Mouse (Mus musculus): ENCODE data around the gene Nek3.

DNA sequence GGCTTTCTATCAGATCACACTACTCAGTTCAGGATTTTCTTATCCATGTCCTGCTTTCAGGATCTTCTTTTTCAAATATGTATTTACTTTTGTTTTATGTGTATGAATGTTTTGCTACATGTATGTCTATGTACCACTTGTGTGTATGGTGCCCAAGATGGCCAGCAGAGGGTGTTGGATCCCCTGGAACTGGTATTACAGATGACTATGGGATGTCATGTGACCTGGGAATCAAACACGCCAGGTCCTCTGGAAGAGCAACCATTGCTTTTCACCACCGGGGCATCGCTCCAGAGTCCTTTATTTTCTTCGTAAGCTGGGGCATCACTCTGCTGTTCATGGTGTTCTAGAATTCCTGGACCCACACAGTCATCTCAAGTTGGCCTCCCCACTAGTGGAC lies 77.0 kb downstream of the Nek3 start:
- no peak for TF ChIP-seq CTCF (IDR thresholded peaks at IDR 0.05; ENCODE audit: control insufficient read depth, insufficient read depth, insufficient replicate concordance, low read depth, low read length)
- no peak for TF ChIP-seq POLR2A (IDR thresholded peaks at IDR 0.05; ENCODE audit: control insufficient read depth, low read depth, low read length)

All from testis, adult 2 months (tissue).